19 mouse cellular contexts compared by ENCODE assay signal in genomic region chr8:88481290-88481689, GRCm38 (mm10). TPM values are rescaled to one million over a fixed set of nuclear protein-coding genes. Genes with fewer than 3 reads are reported as not detected.
"Had no signal": no experiment of that assay in that cellular context is flagged by ENCODE, and none has a peak within 500 bp of the region (broad histone marks: within the 10 kb centered on the region; RNA-seq: fewer than 3 reads in every experiment).

No protein-coding gene starts in this region.

- H3K4me3 ChIP-seq: liver, embryonic 15.5 days; lung, embryonic 15.5 days; megakaryocyte, embryonic 14.5 days; neural tube, embryonic 12.5 days; stomach, embryonic 15.5 days had no signal

- H3K9ac ChIP-seq: liver, embryonic 15.5 days; liver, postnatal 0 days; lung, embryonic 15.5 days; neural tube, embryonic 12.5 days; stomach, embryonic 15.5 days had no signal

- H3K4me2 ChIP-seq: liver, embryonic 15.5 days; lung, embryonic 15.5 days; neural tube, embryonic 12.5 days; stomach, embryonic 15.5 days had no signal

- H3K36me3 ChIP-seq: liver, embryonic 15.5 days; lung, embryonic 15.5 days; neural tube, embryonic 12.5 days; stomach, embryonic 15.5 days had no signal

- H3K27me3 ChIP-seq: liver, embryonic 15.5 days; lung, embryonic 15.5 days; neural tube, embryonic 12.5 days; stomach, embryonic 15.5 days had no signal

- H3K27ac ChIP-seq: liver, embryonic 15.5 days; lung, embryonic 15.5 days; macrophage; neural tube, embryonic 12.5 days; stomach, embryonic 15.5 days; stomach, postnatal 0 days had no signal

- H3K9me3 ChIP-seq: liver, embryonic 15.5 days; lung, embryonic 15.5 days; neural tube, embryonic 12.5 days; stomach, embryonic 15.5 days had no signal

- H3K4me1 ChIP-seq: liver, embryonic 15.5 days; lung, embryonic 15.5 days; megakaryocyte, embryonic 14.5 days; neural tube, embryonic 12.5 days had no signal

- ATAC-seq: liver, postnatal 0 days; lung, postnatal 0 days had no signal

- DNase-seq: liver, postnatal 0 days; lung, adult 2 months; lung, postnatal 14 days; lung, postnatal 36 days; midbrain, embryonic 14.5 days; right cerebral cortex, postnatal 14 days; thymus, adult 2 months; thymus, postnatal 25 days; thymus, postnatal 4 days had no signal

RNA-seq across cellular contexts. Expression of gene Nkd1, which starts 39.9 kb away (rescaled TPM):
- total RNA-seq: monocyte, adult 5-6 weeks; neutrophil, adult 5-6 weeks had no signal
- polyA plus RNA-seq: macrophage had no signal
